Mouse (Mus musculus) cerebellum, adult 2 months (tissue): ENCODE measurements around the gene Atxn2.

Source experiments
- CTCF ChIP-seq: fragments of 200-500 bp; IDR thresholded peaks from 2 replicates; pipeline ENCODE4 v1.5.1; 2011; ENCODE audit warnings: low read depth, mild to moderate bottlenecking, control low read depth, low read length, moderate library complexity, borderline replicate concordance; ENCODE audit not compliant: insufficient read depth
- POLR2A ChIP-seq: fragments of 200-500 bp; IDR thresholded peaks from 2 replicates; pipeline ENCODE4 v1.6.1; 2011; ENCODE audit warnings: low read length, control low read depth, borderline replicate concordance; ENCODE audit not compliant: insufficient read depth

DNA sequence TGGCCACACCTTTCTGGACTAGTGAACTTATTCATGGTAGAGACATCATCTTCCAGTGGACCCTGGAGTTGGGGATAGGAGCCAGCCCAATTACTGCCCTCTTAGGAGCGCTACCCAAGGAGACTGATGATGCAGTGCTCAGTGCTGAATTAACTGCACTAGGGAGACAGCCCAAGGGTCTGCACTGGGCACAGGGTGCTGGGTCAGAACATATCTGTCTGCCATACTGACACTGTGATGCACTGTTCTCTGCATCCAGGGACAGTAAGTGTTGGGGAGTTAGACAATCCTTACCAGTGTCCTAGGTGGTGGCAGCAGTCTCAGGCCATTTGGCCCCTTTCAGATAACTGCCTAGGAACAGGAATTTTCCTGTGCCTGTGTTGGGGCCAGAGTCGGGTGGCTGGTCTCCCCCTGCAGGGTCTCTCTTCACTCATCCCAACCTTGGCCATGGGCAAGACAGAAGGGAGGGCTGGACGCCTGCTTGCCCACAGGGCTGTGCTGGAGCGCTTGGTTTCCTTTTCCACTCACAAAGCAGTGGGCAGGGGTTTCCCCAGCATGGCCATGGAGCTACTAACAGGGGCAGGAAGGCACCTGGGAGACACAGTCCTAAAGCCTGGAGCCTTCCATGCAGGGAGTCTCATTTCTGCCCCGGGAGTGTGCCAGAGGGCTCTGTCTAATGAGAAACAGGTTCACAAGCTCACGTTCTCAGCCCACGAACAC, 111.8 kb downstream of the Atxn2 start:
- TF ChIP-seq CTCF (no peak), POLR2A (no peak)
